Mouse (Mus musculus) neural tube, embryonic 15.5 days (tissue): ENCODE data around the gene Klhl29. TPM values are rescaled to one million over a fixed set of nuclear protein-coding genes. Genes with fewer than 3 reads are reported as not detected.
"Not testable (repeated sequence)": the region's sequence is repeated elsewhere in the genome, so short reads cannot be mapped to it uniquely, and the experiment has no call there.

Source experiments
- ATAC-seq: fragments of 200-750 bp; cut with Nextera tagmentation; 2 replicates; pipeline ENCODE4 v1.8.0; 2017; ENCODE audit warnings: mild to moderate bottlenecking, moderate TSS enrichment, moderate library complexity; ENCODE audit not compliant: low FRiP score
- H3K27ac ChIP-seq: fragments of 300-500 bp; sonication (generic); replicated peaks from 2 replicates; pipeline ENCODE4 v1.5.1; 2015; ENCODE audit warnings: mild to moderate bottlenecking, inconsistent platforms
- H3K27me3 ChIP-seq: fragments of 300-500 bp; sonication (generic); replicated peaks from 2 replicates; pipeline ENCODE4 v1.6.1; 2015; ENCODE audit warnings: inconsistent platforms
- H3K36me3 ChIP-seq: fragments of 300-500 bp; sonication (generic); 2 replicates; pipeline ENCODE4 v1.6.1; 2015; ENCODE audit warnings: inconsistent platforms
- H3K4me1 ChIP-seq: fragments of 300-500 bp; sonication (generic); 2 replicates; pipeline ENCODE4 v1.6.1; 2015; ENCODE audit warnings: inconsistent platforms
- H3K4me2 ChIP-seq: fragments of 300-500 bp; sonication (generic); 2 replicates; pipeline ENCODE4 v1.6.1; 2015; ENCODE audit warnings: inconsistent platforms, mild to moderate bottlenecking, moderate library complexity
- H3K4me3 ChIP-seq: fragments of 300-500 bp; sonication (generic); replicated peaks from 2 replicates; pipeline ENCODE4 v1.5.1; 2015; ENCODE audit warnings: mild to moderate bottlenecking, inconsistent platforms
- H3K9ac ChIP-seq: fragments of 300-500 bp; sonication (generic); replicated peaks from 2 replicates; pipeline ENCODE4 v1.6.1; 2015; ENCODE audit warnings: mild to moderate bottlenecking, inconsistent platforms
- H3K9me3 ChIP-seq: fragments of 300-500 bp; sonication (generic); replicated peaks from 2 replicates; pipeline ENCODE4 v1.6.1; 2016; ENCODE audit warnings: inconsistent platforms
- WGBS: fragments of 180-500 bp; shearing (Covaris S2); methylation state at CpG from one replicate; pipeline ENCODE4 v1.1.7; 2015; ENCODE audit warnings: mixed read lengths; 5-methylcytosine and 5-hydroxymethylcytosine counted together
- polyA plus RNA-seq: library from polyadenylated mRNA; unstranded; fragments of >200 nt; fragmentation: Nextera tagmentation; extraction: Ambion mirVana; gene quantifications from 2 replicates; pipeline ENCODE4 v1.2.1, GENCODE M21; 2015

Klhl29 gene
- polyA plus RNA-seq, 1 experiment from 2014 or later, result 3.9 TPM

- Histone ChIP-seq H3K27ac (no peak overlapping the region), H3K4me3 (no peak overlapping the region), H3K4me1 (0 out of 2 replicates have a peak, but pooled peaks cover 4% of the 10 kb centered on the region), H3K27me3 (no peaks in the 10 kb centered on the region), H3K36me3 (no peaks in the 10 kb centered on the region), H3K4me2 (no peak overlapping the region), H3K9ac (no peak overlapping the region), H3K9me3 (no peaks in the 10 kb centered on the region)
- 92% methylated on average over 8 of the region's 8 CpGs for WGBS
- no peak for ATAC-seq
Observed at GRCm38 (mm10) chr12:5352771-5353170, 22.7 kb downstream of the Klhl29 start.

- no peaks in the 10 kb centered on the region for H3K36me3 ChIP-seq
- H3K4me2 ChIP-seq, result no peak overlapping the region
- ATAC-seq, result no peak
- 85% methylated on average over 11 of the region's 11 CpGs for WGBS
- 0 out of 2 replicates have a peak, but pooled peaks cover 4% of the 10 kb centered on the region for H3K4me1 ChIP-seq
- no peak overlapping the region for H3K27ac ChIP-seq
- H3K9ac ChIP-seq, result no peak overlapping the region
- H3K27me3 ChIP-seq, result no peaks in the 10 kb centered on the region
- no peaks in the 10 kb centered on the region for H3K9me3 ChIP-seq
- no peak overlapping the region for H3K4me3 ChIP-seq
Observed at GRCm38 (mm10) chr12:5350491-5351285, 24.8 kb downstream of the Klhl29 start.

- no peaks in the 10 kb centered on the region for H3K9me3 ChIP-seq
- no peak overlapping the region for H3K9ac ChIP-seq
- H3K4me1 ChIP-seq, result no peaks in the 10 kb centered on the region
- no peak for ATAC-seq
- no peak overlapping the region for H3K27ac ChIP-seq
- H3K4me2 ChIP-seq, result no peak overlapping the region
- no peak overlapping the region for H3K4me3 ChIP-seq
- H3K27me3 ChIP-seq, result no peaks in the 10 kb centered on the region
- H3K36me3 ChIP-seq, result peaks cover 4% of the 10 kb centered on the region; the same call in 1 of the 2 replicates
- WGBS, result 85% methylated on average over 6 of the region's 6 CpGs
Observed at GRCm38 (mm10) chr12:5345088-5345487, 30.4 kb downstream of the Klhl29 start.

- not testable (repeated sequence) for H3K4me2 ChIP-seq, H3K4me3 ChIP-seq, H3K27ac ChIP-seq, ATAC-seq, H3K9ac ChIP-seq, H3K9me3 ChIP-seq, H3K36me3 ChIP-seq, H3K27me3 ChIP-seq, H3K4me1 ChIP-seq
- 96% methylated on average over 6 of the region's 7 CpGs for WGBS
Observed at GRCm38 (mm10) chr12:5344457-5344856, 31.0 kb downstream of the Klhl29 start.

GRCm38 (mm10) chr12:5340151-5340603 is 35.3 kb downstream of the Klhl29 start:
- 87% methylated on average over 6 of the region's 6 CpGs for WGBS
- H3K4me1 ChIP-seq, result peaks cover 13% of the 10 kb centered on the region; the same call in 1 of the 2 replicates
- H3K36me3 ChIP-seq, result peaks cover 4% of the 10 kb centered on the region; the same call in 1 of the 2 replicates
- no peaks in the 10 kb centered on the region for H3K27me3 ChIP-seq
- H3K9me3 ChIP-seq, result no peaks in the 10 kb centered on the region
- ATAC-seq, result no peak
- no peak overlapping the region for H3K4me3 ChIP-seq
- no peak overlapping the region for H3K9ac ChIP-seq
- no peak overlapping the region for H3K27ac ChIP-seq
- no peak overlapping the region for H3K4me2 ChIP-seq

- H3K9ac ChIP-seq, result no peak overlapping the region
- no peak for ATAC-seq
- WGBS, result 37% methylated on average over 8 of the region's 8 CpGs
Observed at GRCm38 (mm10) chr12:5336927-5337712, 38.4 kb downstream of the Klhl29 start.

GRCm38 (mm10) chr12:5336331-5336730 is 39.2 kb downstream of the Klhl29 start:
- WGBS, result 65% methylated on average over 6 of the region's 6 CpGs

More at GRCm38 (mm10) chr12:5336927-5337712, 38.4 kb downstream of the Klhl29 start:
- Histone ChIP-seq H3K36me3 (peaks cover 2% of the 10 kb centered on the region; the same call in 1 of the 2 replicates), H3K4me2 (no peak overlapping the region), H3K4me1 (peaks cover 23% of the 10 kb centered on the region), H3K9me3 (no peaks in the 10 kb centered on the region), H3K27me3 (no peaks in the 10 kb centered on the region), H3K27ac (no peak overlapping the region; the same call in 1 of the 2 replicates), H3K4me3 (no peak overlapping the region)

GRCm38 (mm10) chr12:5334956-5335355 is 40.5 kb downstream of the Klhl29 start:
- Histone ChIP-seq H3K4me2 (no peak overlapping the region), H3K4me1 (peaks cover 32% of the 10 kb centered on the region), H3K9ac (no peak overlapping the region), H3K27ac (no peak overlapping the region), H3K27me3 (no peaks in the 10 kb centered on the region), H3K36me3 (no peaks in the 10 kb centered on the region), H3K4me3 (no peak overlapping the region), H3K9me3 (no peaks in the 10 kb centered on the region)
- WGBS, result 58% methylated on average over 9 of the region's 9 CpGs
- ATAC-seq, result no peak

More at GRCm38 (mm10) chr12:5336331-5336730, 39.2 kb downstream of the Klhl29 start:
- Histone ChIP-seq H3K9ac (no peak overlapping the region), H3K27me3 (no peaks in the 10 kb centered on the region), H3K27ac (no peak overlapping the region), H3K4me2 (no peak overlapping the region), H3K4me1 (peaks cover 30% of the 10 kb centered on the region), H3K4me3 (no peak overlapping the region), H3K36me3 (no peaks in the 10 kb centered on the region), H3K9me3 (no peaks in the 10 kb centered on the region)
- ATAC-seq, result no peak

GRCm38 (mm10) chr12:5334175-5334574 is 41.3 kb downstream of the Klhl29 start:
- Histone ChIP-seq H3K4me2 (no peak overlapping the region), H3K9me3 (no peaks in the 10 kb centered on the region), H3K27ac (no peak overlapping the region), H3K4me3 (no peak overlapping the region), H3K9ac (no peak overlapping the region), H3K36me3 (no peaks in the 10 kb centered on the region), H3K4me1 (peaks cover 32% of the 10 kb centered on the region), H3K27me3 (no peaks in the 10 kb centered on the region)
- 72% methylated on average over 2 of the region's 2 CpGs for WGBS
- no peak for ATAC-seq

- H3K9me3 ChIP-seq, result no peaks in the 10 kb centered on the region
- no peak overlapping the region for H3K9ac ChIP-seq
- no peak overlapping the region for H3K4me3 ChIP-seq
- peak; percentile 18; the same call in 1 of the 2 replicates for ATAC-seq
- no peak overlapping the region for H3K4me2 ChIP-seq
- H3K27me3 ChIP-seq, result no peaks in the 10 kb centered on the region
- no peaks in the 10 kb centered on the region for H3K36me3 ChIP-seq
- 40% methylated on average over 13 of the region's 13 CpGs for WGBS
- H3K27ac ChIP-seq, result no peak overlapping the region
- H3K4me1 ChIP-seq, result peaks cover 26% of the 10 kb centered on the region
Observed at GRCm38 (mm10) chr12:5331810-5332484, 43.5 kb downstream of the Klhl29 start.

GRCm38 (mm10) chr12:5330496-5331070 is 44.9 kb downstream of the Klhl29 start:
- ATAC-seq, result no peak
- H3K9ac ChIP-seq, result no peak overlapping the region
- H3K4me3 ChIP-seq, result no peak overlapping the region
- no peaks in the 10 kb centered on the region for H3K36me3 ChIP-seq
- no peaks in the 10 kb centered on the region for H3K9me3 ChIP-seq
- no peaks in the 10 kb centered on the region for H3K27me3 ChIP-seq
- no peak overlapping the region for H3K27ac ChIP-seq
- WGBS, result 82% methylated on average over 6 of the region's 6 CpGs
- peaks cover 19% of the 10 kb centered on the region for H3K4me1 ChIP-seq
- no peak overlapping the region for H3K4me2 ChIP-seq
